Mouse (Mus musculus): Measurements from ENCODE around the gene Rnf208.

Gene Rnf208

GRCm38 (mm10) chr2:25278928-25279882 is 37.1 kb downstream of the Rnf208 start:
- DNase-seq (ENCODE audit: low read depth, low spot score) = peak; percentile 65

- DNase-seq (ENCODE audit: low read depth, low spot score) = no peak
Measured at GRCm38 (mm10) chr2:25285551-25285950, 43.5 kb downstream of the Rnf208 start.

DNA sequence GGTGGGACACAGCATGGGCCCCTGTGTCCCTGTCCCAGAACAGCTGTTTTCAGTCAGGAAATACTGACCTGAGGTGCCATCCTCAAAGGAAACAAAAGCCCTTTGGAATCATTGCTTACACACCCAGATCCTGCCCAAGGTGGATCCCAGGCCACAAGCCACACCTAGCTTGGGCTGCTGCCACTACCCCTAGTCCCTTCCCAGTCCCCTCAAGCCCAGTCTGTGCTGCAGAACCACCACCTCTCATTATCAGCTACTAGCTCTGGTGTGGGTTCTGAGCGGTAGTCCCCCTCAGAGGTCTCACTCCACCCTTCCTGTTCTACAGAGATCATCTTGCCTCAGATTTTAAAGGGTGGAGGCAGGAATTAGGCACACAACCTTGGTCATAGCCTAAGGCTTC is 44.3 kb downstream of the Rnf208 start:
- no peak for DNase-seq (ENCODE audit: low read depth, low spot score)

DNA sequence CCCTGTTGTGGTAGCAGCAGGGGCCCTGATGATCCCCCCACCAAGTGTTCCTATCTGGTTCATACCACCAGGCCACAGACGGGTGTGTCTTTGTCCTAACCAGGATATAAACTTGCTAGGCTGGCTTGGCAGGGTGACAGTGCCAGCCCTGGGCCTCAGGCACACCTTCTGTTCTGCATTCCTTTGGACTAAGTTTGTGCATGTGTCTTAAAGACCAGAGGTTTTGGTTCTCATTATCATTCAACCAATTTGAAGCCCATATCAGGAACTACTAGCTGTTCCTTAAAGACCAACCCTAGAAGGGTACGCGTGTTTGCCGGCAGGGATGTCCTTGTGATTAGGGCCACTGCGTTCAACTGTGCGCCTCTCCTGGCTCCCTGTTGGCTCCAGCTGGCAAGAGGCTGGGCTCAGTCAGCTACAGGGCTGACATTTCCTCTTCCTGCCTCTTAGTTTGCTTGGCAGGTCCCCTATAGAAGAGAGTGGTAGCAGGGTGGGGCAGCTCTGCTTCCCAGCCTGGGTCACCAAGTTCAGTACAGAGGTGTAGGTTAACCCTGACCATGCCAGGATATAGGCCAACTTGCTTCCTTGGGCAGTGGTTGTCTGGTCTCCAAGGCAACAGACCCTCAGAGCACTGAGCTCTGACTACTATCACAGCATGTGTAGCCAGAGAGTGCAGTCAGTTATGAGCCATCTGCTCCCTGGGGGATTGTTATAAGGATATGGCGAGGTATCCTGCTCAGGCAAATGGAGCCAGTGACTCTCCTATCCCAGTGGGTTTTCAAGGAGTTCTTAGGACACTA is 45.0 kb downstream of the Rnf208 start:
- no peak for DNase-seq (ENCODE audit: low read depth, low spot score)

DNA sequence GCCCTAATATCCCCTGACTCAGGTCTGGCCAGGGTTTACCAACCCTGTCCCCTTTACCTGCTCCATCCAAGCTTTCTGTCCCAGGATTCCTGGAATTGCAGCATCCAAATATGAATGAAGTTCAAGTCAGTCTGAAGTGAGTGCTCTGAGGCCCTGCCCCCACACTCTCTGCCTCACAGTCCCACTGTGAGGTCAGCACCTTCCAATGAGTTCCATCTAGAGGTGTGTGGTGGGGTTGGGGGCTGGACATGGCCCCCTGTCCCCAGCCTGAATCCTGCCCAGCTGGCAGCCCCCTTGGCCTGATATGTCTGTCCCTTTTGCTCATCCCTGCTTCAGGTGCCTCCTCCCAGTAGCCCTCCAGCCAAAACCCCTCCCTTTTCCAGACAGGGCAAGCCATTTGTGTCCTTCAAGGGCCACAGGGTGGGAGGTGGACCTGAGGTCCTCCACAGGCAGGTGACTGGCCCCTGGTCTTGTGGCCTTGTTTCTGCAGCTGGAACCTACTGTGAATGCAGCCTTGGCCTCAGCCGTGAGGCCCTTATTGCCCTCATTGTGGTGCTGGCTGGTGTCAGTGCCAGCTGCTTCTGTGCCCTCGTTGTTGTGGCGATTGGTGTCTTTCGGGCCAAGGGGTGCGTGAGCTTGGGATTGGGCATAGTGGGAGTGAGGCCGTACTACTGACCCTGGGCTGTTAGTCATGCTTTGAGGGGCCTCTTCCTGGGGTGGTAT is 46.0 kb downstream of the Rnf208 start, which contains the start of gene Tmem210:
Gene Tmem210, plus strand, starts transcription at position 219 of the 723 bp plus-strand sequence.
- no peak for DNase-seq (ENCODE audit: low read depth, low spot score)

DNA sequence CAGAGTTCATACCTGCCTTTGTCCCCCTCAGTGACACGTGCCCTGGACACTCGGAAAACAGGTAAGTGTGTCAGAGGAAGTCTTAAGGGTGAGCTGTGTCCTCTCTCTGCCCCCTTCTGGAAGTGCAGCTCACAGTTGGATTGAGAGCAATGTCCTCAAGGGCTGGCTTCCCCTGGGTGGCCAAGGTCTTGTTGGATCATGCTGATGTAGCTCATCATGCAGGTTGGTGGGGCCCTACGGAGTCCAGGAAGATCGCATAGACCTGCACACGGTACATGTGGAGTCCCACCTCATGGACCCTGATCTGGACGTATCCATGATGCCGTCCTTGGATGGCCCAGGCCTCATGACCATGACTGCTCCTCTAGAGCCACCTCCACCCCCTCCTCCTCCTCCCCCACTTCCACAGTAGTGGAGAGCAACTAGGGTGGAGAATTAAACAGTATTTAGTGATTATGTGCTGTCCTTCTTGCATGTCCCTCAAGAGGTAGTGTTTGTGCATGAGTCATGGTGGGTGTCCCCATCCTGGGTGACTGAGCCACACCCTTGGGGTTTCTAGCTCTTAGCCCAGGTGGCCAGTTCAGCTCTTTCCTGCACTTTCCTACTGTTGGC is 46.8 kb downstream of the Rnf208 start:
- no peak for DNase-seq (ENCODE audit: low read depth, low spot score)

GRCm38 (mm10) chr2:25289651-25290050 is 47.6 kb downstream of the Rnf208 start, which contains the start of gene Lrrc26:
Gene Lrrc26, plus strand, starts transcription at chr2:25289915.
- DNase-seq (ENCODE audit: low read depth, low spot score) = no peak

- no peak for DNase-seq (ENCODE audit: low read depth, low spot score)
Measured at GRCm38 (mm10) chr2:25290101-25290815, 48.2 kb downstream of the Rnf208 start.

- DNase-seq (ENCODE audit: low read depth, low spot score) = no peak
Measured at GRCm38 (mm10) chr2:25290816-25291130, 48.7 kb downstream of the Rnf208 start.

- DNase-seq (ENCODE audit: low read depth, low spot score) = no peak
Measured at GRCm38 (mm10) chr2:25291184-25292053, 49.4 kb downstream of the Rnf208 start.

DNA sequence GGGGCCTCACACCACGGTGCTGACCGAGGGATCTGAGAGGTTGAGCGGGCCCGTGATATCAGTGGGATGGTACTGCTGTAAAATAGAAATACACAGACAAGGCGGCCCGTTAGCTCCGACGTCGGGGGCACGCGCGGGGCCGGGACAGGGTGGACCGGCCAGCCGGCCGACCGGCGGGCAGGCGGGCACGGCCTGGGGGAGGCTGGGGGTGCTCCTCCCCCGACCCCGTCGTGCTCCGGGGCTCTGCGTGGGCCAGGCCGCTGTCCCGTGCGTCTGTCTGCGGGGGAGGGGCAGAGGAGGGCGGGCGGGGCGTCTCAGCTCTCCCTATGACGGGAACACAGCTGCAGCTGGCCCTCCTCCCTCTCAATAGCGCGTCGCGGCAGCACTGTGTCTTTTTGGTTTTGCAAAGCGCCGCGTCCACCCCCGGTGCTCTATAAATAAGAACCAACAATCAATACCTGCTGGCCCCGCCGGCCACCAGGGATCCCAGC is 50.0 kb downstream of the Rnf208 start:
- DNase-seq (ENCODE audit: low read depth, low spot score) = no peak

DNA sequence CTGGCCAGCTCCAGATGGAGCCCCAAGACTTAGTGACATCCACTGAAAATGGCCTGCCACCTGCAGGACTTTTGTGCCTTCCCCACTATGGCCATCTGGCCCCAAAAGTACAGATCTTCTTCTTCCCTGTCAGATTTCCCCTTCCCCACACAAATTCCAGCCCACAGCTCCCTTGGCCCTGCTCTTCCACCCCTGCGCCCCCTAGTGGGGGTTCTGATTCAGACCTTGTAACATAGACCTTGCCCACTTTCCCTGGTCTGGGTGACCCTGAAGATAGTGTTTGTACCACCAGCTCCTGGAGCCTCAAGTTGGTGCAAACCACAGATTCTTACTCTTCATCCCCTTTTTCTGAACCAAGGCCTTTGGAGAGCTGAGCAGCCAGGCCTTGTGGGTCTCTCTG is 50.8 kb downstream of the Rnf208 start:
- DNase-seq (ENCODE audit: low read depth, low spot score) = peak; percentile 49

GRCm38 (mm10) chr2:25293706-25294105 is 51.7 kb downstream of the Rnf208 start:
- no peak for DNase-seq (ENCODE audit: low read depth, low spot score)
